Comparison of ENCODE assay signal across 8 mouse cellular contexts in genomic region chr2:25180973-25181890, GRCm38 (mm10). TPM values are rescaled to one million over a fixed set of nuclear protein-coding genes. Genes with fewer than 3 reads are reported as not detected.
DNase-seq lines count a peak whose midpoint lies in the region; ATAC-seq and TF ChIP-seq lines count a peak whose summit lies in the region.

No protein-coding gene starts in this region.

- peak overlapping the region; percentile 34 for H3K4me3 ChIP-seq in C2C12 (ENCODE audit: insufficient read depth, poor library complexity, severe bottlenecking)
- H3K4me3 ChIP-seq in heart, embryonic 14.5 days (ENCODE audit: control insufficient read depth in 1 of 2, insufficient read depth in 1 of 2, low read depth in 1 of 2, low read length in 2 of 2), result peak overlapping the region; percentile 54 to 64
- H3K4me3 ChIP-seq in limb, embryonic 11.5 days (ENCODE audit: low read depth, low read length), result peak overlapping the region; percentile 48
- peak overlapping the region; percentile 85 for H3K4me3 ChIP-seq in midbrain, embryonic 12.5 days
- H3K4me3 ChIP-seq in stomach, embryonic 15.5 days (replicated peaks), result peak overlapping the region; percentile 61

- no peaks in the 10 kb centered on the region for H3K79me3 ChIP-seq in C2C12 (ENCODE audit: low read depth)

- H3K27me3 ChIP-seq in C2C12 (ENCODE audit: control insufficient read depth, insufficient read depth, insufficient read length), result peaks cover 5% of the 10 kb centered on the region
- H3K27me3 ChIP-seq in heart, embryonic 14.5 days (ENCODE audit: control insufficient read depth, insufficient read depth, low read length), result peaks cover 47% of the 10 kb centered on the region
- peaks cover 31% of the 10 kb centered on the region for H3K27me3 ChIP-seq in limb, embryonic 11.5 days (ENCODE audit: control insufficient read depth, insufficient read depth, low read length)
- H3K27me3 ChIP-seq in midbrain, embryonic 12.5 days, result 0 out of 2 replicates have a peak, but pooled peaks cover 12% of the 10 kb centered on the region
- H3K27me3 ChIP-seq in stomach, embryonic 15.5 days (replicated peaks), result peaks cover 47% of the 10 kb centered on the region

- no peaks in the 10 kb centered on the region for H3K9me3 ChIP-seq in heart, embryonic 14.5 days (ENCODE audit: control insufficient read depth, low read length)
- H3K9me3 ChIP-seq in limb, embryonic 11.5 days (ENCODE audit: control insufficient read depth, low read length), result no peaks in the 10 kb centered on the region
- H3K9me3 ChIP-seq in midbrain, embryonic 12.5 days, result no peaks in the 10 kb centered on the region
- H3K9me3 ChIP-seq in stomach, embryonic 15.5 days, result no peaks in the 10 kb centered on the region

- intact Hi-C loops in gastrocnemius, postnatal 36 days (cut with DNase I), result no loop called here

- WGBS in heart, embryonic 14.5 days, result under 1% methylated on average over 100 of the region's 100 CpGs
- under 1% methylated on average over 100 of the region's 100 CpGs for WGBS in limb, embryonic 11.5 days
- WGBS in midbrain, embryonic 12.5 days, result under 1% methylated on average over 100 of the region's 100 CpGs
- under 1% methylated on average over 100 of the region's 100 CpGs for WGBS in stomach, embryonic 15.5 days

- H3K79me2 ChIP-seq in C2C12 (ENCODE audit: control insufficient read depth, insufficient read depth), result no peaks in the 10 kb centered on the region

- peak; percentile 80 for DNase-seq in 416B (ENCODE audit: low read depth)
- DNase-seq in cerebellum, postnatal 36 days, result peak; percentile 35 to 36
- peak; percentile 68 for DNase-seq in limb, embryonic 11.5 days (ENCODE audit: low spot score)
- DNase-seq in gastrocnemius, postnatal 36 days, result no peak

- H3K9ac ChIP-seq in heart, embryonic 14.5 days (ENCODE audit: low read length), result peak overlapping the region; percentile 82
- H3K9ac ChIP-seq in limb, embryonic 11.5 days (ENCODE audit: low read length), result peak overlapping the region; percentile 52
- peak overlapping the region; percentile 86 for H3K9ac ChIP-seq in midbrain, embryonic 12.5 days (replicated peaks)
- H3K9ac ChIP-seq in stomach, embryonic 15.5 days, result peak overlapping the region; percentile 53

- peak; percentile 46; the same call in 1 of the 2 replicates for ATAC-seq in heart, embryonic 14.5 days (ENCODE audit: insufficient number of reproducible peaks, insufficient read depth, low FRiP score, low read depth)
- 0 out of 2 replicates have a peak, but pooled peaks have one; percentile 12 for ATAC-seq in limb, embryonic 11.5 days (ENCODE audit: insufficient number of reproducible peaks, low FRiP score, low TSS enrichment, low read depth)
- ATAC-seq in midbrain, embryonic 12.5 days (ENCODE audit: low FRiP score, low read depth), result peak; percentile 13
- ATAC-seq in stomach, embryonic 15.5 days (ENCODE audit: insufficient read depth, low FRiP score, low read depth), result peak; percentile 32

- peak overlapping the region; percentile 20 to 82 for H3K27ac ChIP-seq in heart, embryonic 14.5 days (replicated peaks in 1 of 2; ENCODE audit: control insufficient read depth in 1 of 2, insufficient read depth in 1 of 2, low read depth in 2 of 2, low read length in 2 of 2)
- H3K27ac ChIP-seq in limb, embryonic 11.5 days (replicated peaks; ENCODE audit: low read depth, low read length), result peak overlapping the region; percentile 52
- peak overlapping the region; percentile 98 for H3K27ac ChIP-seq in midbrain, embryonic 12.5 days (replicated peaks)
- H3K27ac ChIP-seq in stomach, embryonic 15.5 days, result peak overlapping the region; percentile 94

- H3K4me2 ChIP-seq in heart, embryonic 14.5 days (ENCODE audit: low read length), result peak overlapping the region; percentile 95
- peak overlapping the region; percentile 81 for H3K4me2 ChIP-seq in limb, embryonic 11.5 days (ENCODE audit: low read depth, severe bottlenecking)
- peak overlapping the region; percentile 75 for H3K4me2 ChIP-seq in midbrain, embryonic 12.5 days (replicated peaks)
- peak overlapping the region; percentile 94 for H3K4me2 ChIP-seq in stomach, embryonic 15.5 days

- no peak for TF ChIP-seq CTCF in C2C12 (IDR thresholded peaks at IDR 0.05; ENCODE audit: control insufficient read depth, insufficient read depth, insufficient read length)

- peaks cover 31 to 38% of the 10 kb centered on the region in 2 experiments for H3K4me1 ChIP-seq in heart, embryonic 14.5 days (ENCODE audit: control insufficient read depth in 2 of 2, insufficient read depth in 2 of 2, low read length in 2 of 2)
- peaks cover 48% of the 10 kb centered on the region for H3K4me1 ChIP-seq in limb, embryonic 11.5 days (ENCODE audit: control insufficient read depth, insufficient read depth, low read length)
- H3K4me1 ChIP-seq in midbrain, embryonic 12.5 days, result peaks cover 72% of the 10 kb centered on the region
- H3K4me1 ChIP-seq in stomach, embryonic 15.5 days, result peaks cover 51% of the 10 kb centered on the region

- peak overlapping the region; percentile 50 for H3ac ChIP-seq in C2C12 (ENCODE audit: control insufficient read depth, insufficient read length, low read depth)

- no peaks in the 10 kb centered on the region for H3K36me3 ChIP-seq in C2C12 (ENCODE audit: control insufficient read depth, insufficient read depth)
- no peaks in the 10 kb centered on the region; the same call in 1 of the 2 replicates for H3K36me3 ChIP-seq in heart, embryonic 14.5 days (ENCODE audit: control insufficient read depth, insufficient read depth, low read length)
- no peaks in the 10 kb centered on the region for H3K36me3 ChIP-seq in limb, embryonic 11.5 days (ENCODE audit: control insufficient read depth, insufficient read depth, low read length)
- H3K36me3 ChIP-seq in midbrain, embryonic 12.5 days, result 0 out of 2 replicates have a peak, but pooled peaks cover 5% of the 10 kb centered on the region
- no peaks in the 10 kb centered on the region for H3K36me3 ChIP-seq in stomach, embryonic 15.5 days

TF ChIP-seq in C2C12, 6 proteins besides CTCF, POLR2A, EP300 and RAD21:
- TF ChIP-seq MAX (IDR thresholded peaks at IDR 0.05) (no peak), USF1 (IDR thresholded peaks at IDR 0.05; ENCODE audit: low read depth) (no peak), MYOD1 (IDR thresholded peaks at IDR 0.05; ENCODE audit: control insufficient read depth, insufficient read length, low read depth) (no peak), FOSL1 (IDR thresholded peaks at IDR 0.05; ENCODE audit: insufficient read depth, low read length, poor library complexity, severe bottlenecking) (no peak), CEBPB (IDR thresholded peaks at IDR 0.05; ENCODE audit: low read depth) (no peak), MYOG (IDR thresholded peaks at IDR 0.05; ENCODE audit: control insufficient read depth, extremely low read depth, insufficient read length) (no peak)

RNA-seq across cellular contexts. Expression of gene Nrarp, which starts 0.7 kb away (rescaled TPM):
- polyA plus RNA-seq in C2C12 (2012; fragmentation: generic; extraction: Trizol), result 0.56 TPM
- 11.9 and 13.9 TPM in 2 replicates for polyA plus RNA-seq in heart, embryonic 14.5 days (2014; fragmentation: Nextera tagmentation; extraction: Ambion mirVana)
- 8.8 and 10.0 TPM in 2 replicates for polyA plus RNA-seq in limb, embryonic 11.5 days (2014; fragmentation: Nextera tagmentation; extraction: Ambion mirVana)
- 91.2 and 92.1 TPM in 2 replicates for polyA plus RNA-seq in midbrain, embryonic 12.5 days (2016; fragmentation: Nextera tagmentation; extraction: Ambion mirVana)
- 16.9 and 17.1 TPM in 2 replicates for polyA plus RNA-seq in stomach, embryonic 15.5 days (2015; fragmentation: Nextera tagmentation; extraction: Ambion mirVana)
- 1 to 10 TPM; 5.9 to 6.7 TPM for total RNA-seq in gastrocnemius, postnatal 36 days (2021)

RNA-seq across cellular contexts. Expression of gene Tor4a, which starts 15.5 kb away (rescaled TPM):
- polyA plus RNA-seq in C2C12 (2012; fragmentation: generic; extraction: Trizol), result 15.5 TPM
- 6.5 and 8.0 TPM in 2 replicates for polyA plus RNA-seq in heart, embryonic 14.5 days (2014; fragmentation: Nextera tagmentation; extraction: Ambion mirVana)
- polyA plus RNA-seq in limb, embryonic 11.5 days (2014; fragmentation: Nextera tagmentation; extraction: Ambion mirVana), result 3.1 and 3.7 TPM in 2 replicates
- polyA plus RNA-seq in midbrain, embryonic 12.5 days (2016; fragmentation: Nextera tagmentation; extraction: Ambion mirVana), result 1.4 and 1.6 TPM in 2 replicates
- 15.5 and 17.2 TPM in 2 replicates for polyA plus RNA-seq in stomach, embryonic 15.5 days (2015; fragmentation: Nextera tagmentation; extraction: Ambion mirVana)
- total RNA-seq in gastrocnemius, postnatal 36 days (2021), result 1 to 10 TPM in 1 of 2 experiments, under 1 TPM in 1; 0.54 to 1.2 TPM

RNA-seq across cellular contexts. Expression of gene Nelfb, which starts 30.1 kb away (rescaled TPM):
- 47.4 TPM for polyA plus RNA-seq in C2C12 (2012; fragmentation: generic; extraction: Trizol)
- polyA plus RNA-seq in heart, embryonic 14.5 days (2014; fragmentation: Nextera tagmentation; extraction: Ambion mirVana), result 58.4 and 65.9 TPM in 2 replicates
- 103 and 106 TPM in 2 replicates for polyA plus RNA-seq in limb, embryonic 11.5 days (2014; fragmentation: Nextera tagmentation; extraction: Ambion mirVana)
- polyA plus RNA-seq in midbrain, embryonic 12.5 days (2016; fragmentation: Nextera tagmentation; extraction: Ambion mirVana), result 118 and 123 TPM in 2 replicates
- 105 and 106 TPM in 2 replicates for polyA plus RNA-seq in stomach, embryonic 15.5 days (2015; fragmentation: Nextera tagmentation; extraction: Ambion mirVana)
- 10 to 100 TPM; 18.2 to 19.5 TPM for total RNA-seq in gastrocnemius, postnatal 36 days (2021)

RNA-seq across cellular contexts. Expression of gene Stpg3, which starts 33.2 kb away (rescaled TPM):
- not detected for polyA plus RNA-seq in C2C12 (2012; fragmentation: generic; extraction: Trizol)
- polyA plus RNA-seq in heart, embryonic 14.5 days (2014; fragmentation: Nextera tagmentation; extraction: Ambion mirVana), result not detected in 2 replicates
- 0.19 TPM in 1 of 2 replicates, not detected in the other for polyA plus RNA-seq in limb, embryonic 11.5 days (2014; fragmentation: Nextera tagmentation; extraction: Ambion mirVana)
- not detected in 2 replicates for polyA plus RNA-seq in midbrain, embryonic 12.5 days (2016; fragmentation: Nextera tagmentation; extraction: Ambion mirVana)
- polyA plus RNA-seq in stomach, embryonic 15.5 days (2015; fragmentation: Nextera tagmentation; extraction: Ambion mirVana), result 0.18 TPM in 1 of 2 replicates, not detected in the other
- total RNA-seq in gastrocnemius, postnatal 36 days (2021), result not detected

RNA-seq across cellular contexts. Expression of gene Fam166a, which starts 37.3 kb away (rescaled TPM):
- not detected for polyA plus RNA-seq in C2C12 (2012; fragmentation: generic; extraction: Trizol)
- 0.93 TPM in 1 of 2 replicates, not detected in the other for polyA plus RNA-seq in heart, embryonic 14.5 days (2014; fragmentation: Nextera tagmentation; extraction: Ambion mirVana)
- polyA plus RNA-seq in limb, embryonic 11.5 days (2014; fragmentation: Nextera tagmentation; extraction: Ambion mirVana), result not detected in 2 replicates
- 0.21 and 1.6 TPM in 2 replicates for polyA plus RNA-seq in midbrain, embryonic 12.5 days (2016; fragmentation: Nextera tagmentation; extraction: Ambion mirVana)
- polyA plus RNA-seq in stomach, embryonic 15.5 days (2015; fragmentation: Nextera tagmentation; extraction: Ambion mirVana), result 0.92 and 1.5 TPM in 2 replicates
- total RNA-seq in gastrocnemius, postnatal 36 days (2021), result not detected

Comparison
In these comparisons a context has a peak if more than half of its experiments do, and no peak if none do; other contexts are left out.
1. DNase-seq: peak in 416B (single experiment), cerebellum, postnatal 36 days (2 of 2) and limb, embryonic 11.5 days (single experiment); none in gastrocnemius, postnatal 36 days (0 of 2).
2. H3K4me3 ChIP-seq: peak in every context shown above with its lines; median percentile 85 in midbrain, embryonic 12.5 days; 61 in stomach, embryonic 15.5 days; 59 in heart, embryonic 14.5 days; 48 in limb, embryonic 11.5 days; 34 in C2C12.
3. Peak in every context shown above with its lines, with median percentiles within 50 percentile points of each other: ATAC-seq, H3K27ac ChIP-seq, H3K4me2 ChIP-seq and H3K9ac ChIP-seq.